Mouse (Mus musculus) layer of hippocampus, adult 2 months (tissue): Measurements from ENCODE around the gene Il22ra2. TPM values are rescaled to one million over a fixed set of nuclear protein-coding genes. Genes with fewer than 3 reads are reported as not detected.

ENCODE experiments used
- DNase-seq, 2 experiments: peaks; one replicate each; pipeline ENCODE4 v3.0.0; 2022; ENCODE audit warnings: low spot score in 2 of 2
- H3K27ac ChIP-seq: fragments of 200-600 bp; 2 replicates; pipeline ENCODE4 v1.8.1; 2022
- H3K4me3 ChIP-seq: fragments of 200-600 bp; 2 replicates; pipeline ENCODE4 v1.8.1; 2022; ENCODE audit warnings: mild to moderate bottlenecking
- CTCF ChIP-seq: fragments of 200-600 bp; conservative IDR thresholded peaks from 2 replicates; pipeline ENCODE4 v1.8.1; 2022; ENCODE audit warnings: antibody characterized with exemption, mild to moderate bottlenecking, moderate library complexity
- long read RNA-seq, 2 experiments: library from polyadenylated mRNA; stranded (forward); transcript quantifications; one replicate each; pipeline ENCODE4 v2.0.0; 2021; ENCODE audit warnings: borderline mapping rate in 2 of 2
- total RNA-seq, 2 experiments: library from RNA; stranded (reverse); gene quantifications; 2 replicates each; pipeline ENCODE4 v1.2.3; 2021

Il22ra2 gene
- not detected for total RNA-seq
- long read RNA-seq, experiment 1 = 0 reads
- long read RNA-seq, experiment 2 = 0 reads

DNA sequence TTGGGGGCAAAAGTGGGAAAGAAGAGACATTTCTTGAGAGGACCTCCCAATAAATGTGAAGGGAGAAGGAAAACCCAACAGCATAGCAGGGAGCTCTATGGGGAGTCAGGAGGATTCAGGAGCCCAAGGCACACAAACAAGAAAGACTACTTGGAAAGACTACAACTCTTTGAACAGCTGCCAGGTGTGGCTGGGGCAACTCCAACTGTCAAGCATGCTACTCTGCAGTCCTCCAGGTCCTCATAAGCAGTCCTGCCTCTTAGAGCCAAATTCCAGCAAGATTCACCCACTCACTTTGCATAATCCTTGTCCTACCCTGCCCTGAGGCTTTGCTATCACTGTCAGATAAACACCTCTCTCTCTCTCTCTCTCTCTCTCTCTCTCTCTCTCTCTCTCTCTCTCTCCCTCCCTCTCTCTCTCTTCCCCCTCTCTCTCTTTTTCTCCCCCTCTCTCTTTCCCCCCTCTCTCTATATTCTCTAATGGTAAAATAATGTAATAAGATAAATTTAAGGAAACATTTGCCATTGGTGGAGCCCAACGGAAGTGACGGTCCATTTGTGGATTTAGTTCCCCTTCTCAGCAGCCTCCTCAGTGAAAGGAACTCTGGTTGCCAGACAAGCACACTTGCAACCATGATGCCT is at the start of gene Il22ra2:
Gene Il22ra2 (plus strand): TSS at position 591 of the 641 bp plus-strand sequence.
- DNase-seq = no peak
- TF ChIP-seq CTCF = no peak
- no peak within 1 kb of the TSS for H3K4me3 ChIP-seq
- H3K27ac ChIP-seq = no peak within 1 kb of the TSS

DNA sequence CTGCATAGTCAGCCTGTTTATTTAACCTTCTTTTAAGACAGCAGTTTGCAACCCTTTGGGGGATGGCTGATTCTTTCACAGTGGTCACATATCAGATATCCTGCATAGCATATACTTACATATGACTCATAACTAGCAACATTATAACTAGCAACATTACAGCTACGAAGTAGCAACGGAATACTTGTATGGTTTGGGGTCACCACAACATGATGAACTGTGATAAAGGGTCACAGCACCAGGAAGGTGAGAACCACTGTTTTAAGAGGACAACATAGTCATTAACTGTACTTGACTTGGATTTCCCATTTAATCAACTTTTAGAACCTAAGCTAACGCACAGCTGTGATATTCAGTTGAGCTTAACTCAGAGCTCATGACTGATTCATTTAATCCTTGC is 44.2 kb upstream of the Il22ra2 start:
- no peak for TF ChIP-seq CTCF
- no peak for DNase-seq
- H3K27ac ChIP-seq = no peak overlapping the region
- H3K4me3 ChIP-seq = no peak overlapping the region

GRCm38 (mm10) chr10:19578001-19578400 is 43.8 kb upstream of the Il22ra2 start:
- no peak for DNase-seq
- Histone ChIP-seq H3K27ac (no peak overlapping the region), H3K4me3 (no peak overlapping the region)
- no peak for TF ChIP-seq CTCF

GRCm38 (mm10) chr10:19578409-19578986 is 43.3 kb upstream of the Il22ra2 start:
- no peak for DNase-seq
- Histone ChIP-seq H3K27ac (no peak overlapping the region), H3K4me3 (no peak overlapping the region; the same call in 1 of the 2 replicates)
- TF ChIP-seq CTCF = no peak

GRCm38 (mm10) chr10:19580660-19581059 is 41.1 kb upstream of the Il22ra2 start:
- Histone ChIP-seq H3K27ac (no peak overlapping the region), H3K4me3 (no peak overlapping the region)
- DNase-seq = no peak
- TF ChIP-seq CTCF = no peak

DNA sequence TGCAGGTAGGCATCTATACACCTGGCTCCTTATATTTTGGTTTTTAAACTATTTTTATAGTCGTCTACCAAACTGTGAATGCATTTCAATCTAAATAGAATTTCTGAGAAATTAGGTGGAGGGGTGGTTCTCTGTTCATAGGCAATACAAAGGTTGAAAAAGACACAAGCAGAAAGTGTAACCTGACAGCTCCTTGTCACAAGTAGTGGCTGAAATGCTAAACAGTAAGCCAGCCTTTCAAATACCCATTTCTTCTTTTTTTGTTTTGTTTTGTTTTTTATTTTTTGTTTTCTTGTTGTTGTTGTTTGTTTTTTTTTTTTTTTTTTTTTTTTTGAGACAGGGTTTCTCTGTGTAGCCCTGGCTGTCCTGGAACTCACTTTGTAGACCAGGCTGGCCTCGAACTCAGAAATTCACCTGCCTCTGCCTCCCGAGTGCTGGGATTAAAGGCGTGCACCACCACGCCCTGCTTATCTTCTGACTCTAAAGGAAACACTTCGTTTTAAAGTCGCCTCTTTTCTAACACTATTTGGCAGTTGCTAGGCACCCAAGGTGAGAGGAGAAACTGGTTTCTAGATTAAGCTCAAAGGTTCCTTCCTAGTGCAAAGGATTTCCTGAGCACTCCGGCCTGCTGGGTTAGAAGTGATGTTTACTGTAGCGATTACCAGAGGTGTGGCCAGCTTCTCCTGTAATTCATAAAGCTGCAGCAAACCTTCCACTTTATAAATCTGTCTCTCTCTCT is 39.8 kb upstream of the Il22ra2 start:
- no peak for TF ChIP-seq CTCF
- no peak for DNase-seq
- H3K27ac ChIP-seq = no peak overlapping the region
- H3K4me3 ChIP-seq = no peak overlapping the region

GRCm38 (mm10) chr10:19582806-19583430 is 38.9 kb upstream of the Il22ra2 start:
- H3K4me3 ChIP-seq = no peak overlapping the region
- no peak for TF ChIP-seq CTCF
- DNase-seq = no peak
- H3K27ac ChIP-seq = peak overlapping the region; percentile 33; the same call in 1 of the 2 replicates

DNA sequence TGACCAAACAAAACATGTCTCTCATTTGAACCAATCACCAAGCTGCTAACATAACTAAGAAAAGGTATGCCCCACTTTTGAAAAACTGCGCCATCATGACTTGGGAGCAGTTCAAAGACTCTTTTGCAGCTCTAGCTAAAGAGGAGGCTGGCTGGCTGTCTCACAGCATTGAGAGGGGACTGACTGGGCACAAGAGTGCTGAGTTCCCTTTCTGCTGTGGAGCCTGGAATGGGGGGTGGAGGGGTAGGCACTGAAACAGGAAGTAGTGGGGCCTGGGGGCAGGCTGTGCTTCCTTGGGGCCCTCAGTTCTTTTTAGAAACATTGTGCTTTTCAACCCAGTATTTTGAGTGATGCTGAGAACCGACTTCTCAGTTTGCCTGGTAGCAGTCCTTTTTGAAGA is 37.7 kb upstream of the Il22ra2 start:
- no peak for DNase-seq

DNA sequence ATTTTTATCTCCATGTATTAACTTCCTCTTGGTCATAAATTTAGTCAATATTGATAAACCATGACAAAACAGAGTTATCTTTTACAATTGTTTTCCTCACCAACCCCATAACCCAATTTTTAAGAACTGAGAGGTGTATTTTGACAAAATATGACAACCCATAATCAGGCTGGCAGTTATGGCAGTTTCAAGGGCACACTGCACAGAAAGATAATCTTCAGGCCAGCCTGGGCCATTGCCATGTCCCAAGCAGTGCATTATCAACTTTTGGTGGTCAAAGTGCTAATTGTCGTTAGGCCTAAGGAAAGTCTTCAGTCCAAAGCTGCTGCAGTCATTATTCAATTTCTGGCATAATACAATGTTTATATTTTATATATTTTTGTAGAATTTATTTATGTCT is 37.0 kb upstream of the Il22ra2 start:
- no peak overlapping the region for H3K4me3 ChIP-seq
- no peak for DNase-seq
- TF ChIP-seq CTCF = no peak
- H3K27ac ChIP-seq = 0 out of 2 replicates have a peak overlapping the region, but pooled peaks have one; percentile 0

More for the DNA sequence above, 37.7 kb upstream of the Il22ra2 start:
- H3K27ac ChIP-seq = peak overlapping the region; percentile 33; the same call in 1 of the 2 replicates
- H3K4me3 ChIP-seq = no peak overlapping the region
- TF ChIP-seq CTCF = no peak

DNA sequence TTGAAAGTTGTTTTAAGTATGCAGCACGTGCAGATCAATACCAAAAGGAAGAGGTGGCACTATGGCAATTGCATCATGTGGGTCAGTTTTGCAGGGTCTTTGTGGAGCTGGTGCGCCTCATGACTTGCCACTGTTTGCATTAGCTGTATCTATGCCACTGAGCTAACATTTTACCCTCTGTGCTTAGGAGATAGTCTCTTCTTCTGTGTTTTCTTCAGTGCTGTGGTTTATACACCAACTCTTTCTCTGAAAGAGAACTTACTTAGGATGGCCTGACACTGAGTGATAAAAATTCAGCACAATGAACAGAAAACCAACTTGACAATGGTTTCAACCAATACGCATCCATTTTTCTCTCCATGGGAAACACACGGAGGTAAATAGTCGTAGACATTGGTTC is 35.9 kb upstream of the Il22ra2 start:
- Histone ChIP-seq H3K27ac (no peak overlapping the region), H3K4me3 (no peak overlapping the region)
- no peak for DNase-seq
- TF ChIP-seq CTCF = no peak

GRCm38 (mm10) chr10:19587281-19587680 is 34.5 kb upstream of the Il22ra2 start:
- Histone ChIP-seq H3K27ac (no peak overlapping the region), H3K4me3 (no peak overlapping the region)
- no peak for DNase-seq
- no peak for TF ChIP-seq CTCF

GRCm38 (mm10) chr10:19589626-19590025 is 32.2 kb upstream of the Il22ra2 start:
- no peak overlapping the region for H3K4me3 ChIP-seq
- H3K27ac ChIP-seq = no peak overlapping the region
- no peak for DNase-seq
- no peak for TF ChIP-seq CTCF

- DNase-seq = no peak
- peak overlapping the region; percentile 91 for H3K4me3 ChIP-seq
- TF ChIP-seq CTCF = no peak
- peak overlapping the region; percentile 28; the same call in 1 of the 2 replicates for H3K27ac ChIP-seq
Observed at GRCm38 (mm10) chr10:19591286-19591640, 30.5 kb upstream of the Il22ra2 start.
